Mouse (Mus musculus) erythroblast, embryonic 14.5 days (primary cell): Measurements from ENCODE around the gene Kars.

ENCODE experiments used
- GATA1 ChIP-seq: IDR thresholded peaks from 2 replicates; pipeline ENCODE4 v1.6.1; 2012; ENCODE audit warnings: low read length, inconsistent platforms, mixed read lengths
- TAL1 ChIP-seq: IDR thresholded peaks from 3 replicates; pipeline ENCODE4 v1.6.1; 2012; ENCODE audit warnings: low read length, inconsistent platforms, mixed read lengths

- TF ChIP-seq TAL1, result no peak
- TF ChIP-seq GATA1, result no peak
Observed at GRCm38 (mm10) chr8:112007669-112008068, 3.5 kb downstream of the Kars start.
